Mouse (Mus musculus): Measurements from ENCODE around the gene Hmgb1.
"Not testable (repeated sequence)": the region's sequence is repeated elsewhere in the genome, so short reads cannot be mapped to it uniquely, and the experiment has no call there.

Gene Hmgb1

GRCm38 (mm10) chr5:149147386-149148000 lies 36.8 kb downstream of the Hmgb1 start:
- no peak for DNase-seq (ENCODE audit: low spot score in 2 of 2)

DNA sequence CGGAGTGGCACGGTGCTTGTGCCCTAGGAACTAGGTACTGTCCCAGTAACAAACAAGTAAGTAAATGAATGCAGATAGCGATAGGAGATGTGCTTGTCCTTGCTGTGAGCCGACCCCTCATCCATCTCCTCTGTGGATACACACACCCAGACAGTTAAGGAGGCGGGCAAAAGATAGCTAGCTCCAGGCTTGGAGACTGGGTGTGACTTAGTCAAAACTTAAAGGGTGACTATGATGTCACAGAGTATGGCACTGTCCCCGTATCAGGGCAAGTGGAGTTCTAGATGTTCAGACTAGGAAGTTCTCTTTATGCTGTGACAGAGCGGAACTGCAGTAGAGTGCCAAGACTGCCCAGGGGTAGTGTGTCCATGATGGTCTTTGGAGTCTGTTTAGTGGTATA lies 37.6 kb downstream of the Hmgb1 start:
- DNase-seq (ENCODE audit: low spot score in 2 of 2) = no peak

- peak; percentile 74 to 80 for DNase-seq (ENCODE audit: low spot score in 2 of 2)
Observed at GRCm38 (mm10) chr5:149143766-149144375, 40.4 kb downstream of the Hmgb1 start.

DNA sequence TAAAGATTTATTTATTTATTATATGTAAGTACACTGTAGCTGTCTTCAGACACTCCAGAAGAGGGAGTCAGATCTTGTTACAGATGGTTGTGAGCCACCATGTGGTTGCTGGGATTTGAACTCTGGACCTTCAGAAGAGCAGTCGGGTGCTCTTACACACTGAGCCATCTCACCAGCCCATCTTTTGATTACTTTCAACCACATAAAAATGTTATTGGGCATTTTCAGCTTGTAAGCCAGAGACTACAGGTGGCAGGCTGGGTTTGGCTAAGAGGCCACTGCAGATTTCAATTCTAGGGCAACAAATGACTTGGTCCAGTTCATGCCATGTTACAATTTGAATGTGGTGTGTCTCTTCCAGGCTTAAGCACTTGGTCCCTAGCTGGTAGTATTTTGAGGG lies 43.1 kb downstream of the Hmgb1 start:
- not testable (repeated sequence) for DNase-seq (ENCODE audit: low spot score in 2 of 2)

DNA sequence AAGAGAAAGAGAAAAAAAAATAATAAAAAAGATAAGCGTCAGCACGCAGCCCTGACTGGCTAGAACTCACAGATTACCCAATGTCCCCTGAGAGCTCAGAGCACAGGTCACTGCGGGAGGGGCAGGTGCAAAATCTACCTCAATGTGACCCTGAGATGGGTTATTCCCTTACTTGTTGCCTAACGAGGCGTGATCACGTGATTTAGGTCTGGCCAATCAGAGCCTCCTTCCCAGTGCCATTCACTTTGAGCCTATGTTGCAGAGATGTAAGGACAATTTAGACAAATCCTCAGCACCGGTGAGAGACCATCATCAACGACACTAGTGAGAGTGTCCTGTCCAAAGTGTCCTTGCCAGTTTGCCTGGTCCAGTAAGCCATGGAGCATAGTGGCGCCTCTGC lies 44.0 kb downstream of the Hmgb1 start:
- no peak for DNase-seq (ENCODE audit: low spot score in 2 of 2)

GRCm38 (mm10) chr5:149138087-149138486 lies 46.2 kb downstream of the Hmgb1 start:
- not testable (repeated sequence) for DNase-seq (ENCODE audit: low spot score in 2 of 2)

DNA sequence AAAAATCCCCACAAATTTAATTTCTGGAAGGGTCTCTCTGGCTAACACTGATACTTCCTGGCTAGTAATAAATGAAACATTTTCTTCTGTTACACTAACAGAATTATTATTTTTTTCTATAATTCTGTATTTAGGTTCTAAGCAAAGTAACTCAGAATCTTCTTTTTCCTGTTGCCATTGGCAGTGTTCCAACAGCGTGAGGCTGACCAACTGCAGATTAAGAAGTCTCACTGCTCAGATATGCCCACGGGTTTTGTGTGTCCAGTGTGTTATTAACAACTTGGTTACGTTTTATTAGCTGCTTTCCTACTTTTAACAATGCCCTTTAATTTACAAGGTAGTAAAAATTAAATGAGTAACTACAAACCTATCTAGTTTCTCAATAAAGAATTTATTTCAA lies 46.8 kb downstream of the Hmgb1 start:
- no peak for DNase-seq (ENCODE audit: low spot score in 2 of 2)

GRCm38 (mm10) chr5:149136933-149137365 lies 47.3 kb downstream of the Hmgb1 start:
- DNase-seq (ENCODE audit: low spot score in 2 of 2) = no peak

GRCm38 (mm10) chr5:149135455-149136354 lies 48.6 kb downstream of the Hmgb1 start:
- no peak for DNase-seq (ENCODE audit: low spot score in 2 of 2)

DNA sequence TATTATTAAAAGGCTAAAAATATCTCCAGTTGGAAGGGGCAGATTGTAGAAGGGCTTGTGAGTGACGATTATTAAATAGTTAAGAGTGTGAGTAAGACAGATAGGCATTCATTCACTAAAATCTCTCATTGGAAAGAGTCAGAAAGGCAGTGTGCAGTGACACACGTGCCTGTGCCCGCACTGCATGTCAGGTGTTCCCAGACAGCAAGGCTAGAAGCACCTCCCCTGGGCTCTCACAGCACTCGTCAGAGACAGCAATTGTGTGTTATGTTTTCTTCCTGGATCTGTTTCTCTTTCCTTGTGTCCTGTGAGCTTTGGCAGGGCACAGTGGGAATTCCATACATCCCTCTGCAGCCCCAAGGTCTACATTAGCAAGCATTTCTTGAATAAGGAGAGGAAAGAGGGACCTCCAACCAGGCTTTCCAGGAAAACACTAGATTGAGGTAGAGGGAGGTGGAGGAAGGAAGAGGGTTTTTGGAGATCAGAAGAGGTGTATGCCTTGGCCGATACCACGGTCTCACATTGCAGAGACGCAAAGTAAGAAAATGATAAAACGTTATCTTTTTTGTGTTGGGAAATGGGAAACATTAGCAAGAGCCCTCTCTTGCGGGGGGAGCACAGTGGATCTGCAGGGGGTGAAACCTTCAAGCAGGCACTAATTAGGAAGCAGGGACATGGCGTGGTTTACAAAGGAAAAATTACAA lies 49.4 kb downstream of the Hmgb1 start:
- no peak for DNase-seq (ENCODE audit: low spot score in 2 of 2)

- no peak for DNase-seq (ENCODE audit: low spot score in 2 of 2)
Observed at GRCm38 (mm10) chr5:149128473-149128872, 55.8 kb downstream of the Hmgb1 start.

GRCm38 (mm10) chr5:149123795-149124194 lies 60.5 kb downstream of the Hmgb1 start:
- DNase-seq (ENCODE audit: low spot score in 2 of 2) = no peak

DNA sequence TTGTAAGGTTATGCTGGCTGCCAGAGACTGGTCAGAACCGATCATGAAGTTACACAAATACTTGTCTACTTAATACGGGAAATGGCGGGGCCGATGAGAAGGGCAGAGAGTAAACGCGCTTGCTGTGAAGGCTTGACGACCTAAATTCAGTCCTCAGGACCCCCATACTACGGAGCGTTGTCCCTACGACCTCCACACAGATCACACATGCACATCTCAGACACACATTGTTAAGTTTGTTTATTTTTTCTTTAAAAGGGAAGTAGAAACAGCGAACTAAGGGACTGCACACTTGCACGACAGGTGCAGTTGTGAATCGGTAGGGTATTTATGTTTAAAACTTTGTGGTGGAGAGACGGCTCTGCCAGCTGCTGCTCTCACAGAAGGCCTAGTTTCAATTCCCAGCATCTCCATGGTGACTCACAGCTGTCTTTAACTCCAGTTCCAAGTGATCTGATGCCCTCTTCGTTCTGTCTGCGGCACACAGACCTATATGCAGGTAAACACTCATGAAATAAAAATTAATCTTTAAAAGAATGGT lies 64.9 kb downstream of the Hmgb1 start:
- DNase-seq (ENCODE audit: low spot score in 2 of 2) = no peak

DNA sequence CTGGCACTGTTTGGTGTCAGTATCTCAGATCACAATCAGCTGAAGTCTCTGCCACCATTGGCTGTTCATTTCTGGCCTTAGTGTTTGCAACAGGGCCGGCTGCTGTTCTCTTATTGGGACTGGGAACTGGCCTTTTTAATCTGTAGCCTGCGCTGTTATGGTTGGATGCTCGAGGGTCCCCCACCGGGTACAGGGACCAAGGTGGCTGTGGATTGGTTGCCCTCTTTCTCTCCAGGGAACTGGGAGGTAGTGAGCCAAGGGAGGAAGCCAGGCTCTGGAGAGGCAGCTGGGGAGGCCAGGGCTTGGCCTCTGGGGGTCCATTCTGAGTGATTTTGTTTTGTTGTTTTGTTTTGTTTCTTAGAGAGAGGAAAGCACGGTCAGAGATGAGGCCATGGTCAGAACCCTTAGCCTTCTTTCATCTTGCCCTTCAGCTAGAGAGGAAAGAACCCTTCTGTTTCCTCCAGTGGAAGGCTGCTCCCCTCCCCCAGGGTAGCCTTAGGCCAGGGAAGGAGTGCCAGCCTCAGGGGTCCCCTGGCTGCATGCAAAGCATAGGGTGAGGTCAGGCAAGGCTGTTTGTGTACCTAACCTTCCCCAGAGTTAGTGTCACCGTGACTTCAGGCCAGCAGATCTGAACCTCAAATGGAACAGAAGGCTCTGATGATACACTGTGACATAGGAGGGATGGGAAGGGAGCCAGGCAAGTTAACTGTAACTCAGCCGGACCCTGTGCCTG lies 66.3 kb downstream of the Hmgb1 start:
- DNase-seq (ENCODE audit: low spot score in 2 of 2) = no peak

GRCm38 (mm10) chr5:149114587-149114986 lies 69.7 kb downstream of the Hmgb1 start:
- DNase-seq (ENCODE audit: low spot score in 2 of 2) = no peak

DNA sequence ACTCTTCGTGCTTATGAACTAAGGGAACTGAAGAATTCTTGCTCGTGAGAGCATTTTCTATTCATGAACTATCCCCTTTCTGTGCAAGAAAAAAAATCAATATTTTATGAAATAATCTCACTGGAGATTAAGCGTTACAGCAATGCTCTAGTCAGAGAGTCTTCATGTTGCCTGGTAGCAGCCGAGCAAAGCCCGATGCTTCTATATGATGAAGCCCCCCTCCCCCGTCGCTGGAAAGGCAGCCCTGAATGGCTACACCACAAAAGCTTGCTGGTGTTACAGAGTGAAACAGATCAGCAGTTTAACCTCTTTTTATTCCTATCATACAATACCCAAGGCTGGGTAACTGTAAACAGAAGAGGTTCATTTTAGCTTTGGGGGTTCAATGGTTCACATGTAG lies 70.3 kb downstream of the Hmgb1 start:
- no peak for DNase-seq (ENCODE audit: low spot score in 2 of 2)

GRCm38 (mm10) chr5:149113439-149113838 lies 70.8 kb downstream of the Hmgb1 start:
- no peak for DNase-seq (ENCODE audit: low spot score in 2 of 2)

GRCm38 (mm10) chr5:149112559-149112958 lies 71.7 kb downstream of the Hmgb1 start:
- no peak for DNase-seq (ENCODE audit: low spot score in 2 of 2)

DNA sequence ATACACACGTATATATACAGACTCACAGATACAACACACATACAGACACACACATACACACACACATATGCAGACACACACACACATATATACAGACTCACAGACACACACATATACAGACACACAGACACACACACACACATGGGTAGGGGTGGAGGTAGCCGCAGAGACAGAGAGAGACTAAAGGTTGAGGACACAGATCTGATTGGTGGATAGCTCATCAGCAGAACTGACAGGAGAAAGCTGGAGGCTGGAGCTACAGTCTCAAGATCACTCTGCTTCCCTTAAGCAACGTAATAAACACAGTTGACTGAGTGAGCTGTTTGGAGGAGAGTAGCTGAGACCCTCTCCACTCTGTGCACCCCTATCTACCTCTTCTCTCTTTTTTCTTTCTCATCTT lies 75.1 kb downstream of the Hmgb1 start:
- no peak for DNase-seq (ENCODE audit: low spot score in 2 of 2)

DNA sequence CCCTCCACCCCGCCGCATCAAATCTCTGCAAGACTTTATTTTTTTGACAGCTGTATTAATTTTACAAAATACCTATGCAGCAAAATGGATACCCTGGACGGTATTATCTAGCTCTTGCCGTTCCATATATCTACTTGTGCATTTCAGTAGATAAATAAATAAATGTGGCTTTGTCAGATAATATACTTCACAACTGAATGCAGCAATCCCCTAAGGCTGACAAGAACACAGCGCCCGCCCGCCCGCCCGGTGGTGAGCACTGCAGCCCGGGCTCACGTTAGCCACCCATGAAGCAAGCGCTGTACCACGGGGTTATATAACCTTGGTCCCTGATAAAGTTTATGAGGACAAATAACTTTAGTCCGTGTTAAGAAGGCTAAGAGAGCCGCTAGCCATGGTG lies 76.1 kb downstream of the Hmgb1 start:
- DNase-seq (ENCODE audit: low spot score in 2 of 2) = no peak

DNA sequence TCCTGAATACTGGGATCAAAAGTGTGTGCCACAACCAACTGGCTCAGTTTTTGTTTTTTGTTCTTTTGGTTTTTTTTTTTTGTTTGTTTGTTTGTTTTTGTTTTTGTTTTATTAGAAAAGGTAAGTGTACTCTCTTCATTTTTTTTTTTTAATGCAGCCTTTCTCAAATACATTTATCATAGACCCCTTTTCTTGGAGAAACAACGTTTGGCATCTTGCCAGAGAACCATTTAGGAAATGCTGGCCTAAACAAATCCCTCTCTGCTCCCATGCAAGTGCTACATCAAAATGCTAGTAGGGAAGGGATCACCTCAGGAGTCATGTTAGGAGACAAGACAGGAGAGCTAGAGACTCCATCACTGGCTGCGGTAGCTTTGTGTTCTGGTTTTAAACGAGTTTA lies 76.7 kb downstream of the Hmgb1 start:
- no peak for DNase-seq (ENCODE audit: low spot score in 2 of 2)
